Mouse (Mus musculus) induced T-regulatory cell, adult 2 months (primary cell): ENCODE data around the gene Rtl8c.
A peak's percentile ranks its signal among the peaks of the same experiment; 100 is the strongest.
"Not testable (repeated sequence)": the region's sequence is repeated elsewhere in the genome, so short reads cannot be mapped to it uniquely, and the experiment has no call there.

Experiments used
- DNase-seq: peaks from one replicate; pipeline ENCODE4 v3.0.0-alpha.2; 2012; ENCODE audit warnings: low read depth

Rtl8c gene

DNA sequence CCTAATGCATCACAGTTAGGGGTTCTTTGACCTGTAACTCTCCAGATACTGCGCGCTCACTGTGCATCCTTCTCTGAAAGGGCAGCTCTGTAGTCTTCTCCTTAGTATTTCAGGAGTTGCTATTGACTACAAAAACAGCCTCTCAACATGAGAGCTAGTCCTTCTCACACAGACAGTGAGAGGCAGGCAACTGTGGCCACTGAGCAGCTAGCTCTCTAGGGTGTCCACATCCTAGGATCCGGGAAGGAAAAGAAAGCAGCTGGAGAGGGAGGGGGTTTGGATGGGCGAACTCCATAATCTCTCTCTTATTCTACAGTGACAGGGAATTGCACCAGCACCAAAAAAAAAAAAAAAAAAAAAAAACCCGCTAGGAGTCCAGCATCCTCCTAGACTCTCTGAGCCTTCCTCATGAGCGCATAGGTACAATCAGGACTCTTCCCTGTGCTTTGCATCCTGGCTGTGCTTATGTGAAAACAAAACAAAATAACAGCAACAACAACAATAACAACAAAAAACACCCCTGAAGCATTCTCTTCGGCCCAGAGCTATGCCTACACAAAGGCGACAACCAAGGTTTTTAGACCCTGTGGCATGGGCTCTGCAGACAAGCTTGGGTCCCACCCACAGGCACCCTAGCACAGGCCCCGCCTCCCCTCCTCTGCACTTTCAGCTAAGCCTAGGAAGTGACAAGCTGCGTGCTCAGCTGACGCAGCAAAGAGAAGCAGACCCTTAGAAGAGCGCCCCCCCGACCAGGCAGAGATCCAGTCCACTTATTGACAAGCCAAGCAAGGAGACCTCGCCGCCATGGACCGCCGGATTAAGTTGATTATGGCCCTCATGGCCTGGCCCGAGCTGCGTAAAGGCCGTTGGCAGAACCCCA, at the start of gene Rtl8c:
Gene Rtl8c (plus strand): TSS at position 791 of the 880 bp plus-strand sequence.
- peak; percentile 64 for DNase-seq

- no peak for DNase-seq
Measured at GRCm38 (mm10) chrX:53579311-53579710, 28.5 kb upstream of the Rtl8c start.

- DNase-seq: not testable (repeated sequence)
Measured at GRCm38 (mm10) chrX:53581407-53581806, 26.4 kb upstream of the Rtl8c start.

DNA sequence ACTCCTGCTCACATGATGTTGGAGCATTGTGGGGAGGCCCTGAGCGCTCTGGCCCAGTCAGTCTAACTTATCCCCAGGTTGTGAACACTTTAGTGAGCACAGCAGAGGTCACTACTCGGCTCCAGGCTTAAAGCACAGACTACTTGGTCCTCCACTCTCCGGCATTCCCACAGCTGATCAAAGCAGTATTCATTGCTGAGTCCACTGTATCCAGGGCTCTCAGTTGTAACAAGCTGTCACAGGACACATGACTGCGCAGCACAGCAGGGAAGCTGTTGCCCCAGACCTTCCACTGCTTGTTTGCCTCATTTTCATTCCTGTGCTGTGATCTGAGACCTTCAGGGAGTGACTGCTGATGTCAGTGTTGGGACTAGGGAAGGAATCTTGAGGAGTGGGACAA, 24.4 kb upstream of the Rtl8c start:
- not testable (repeated sequence) for DNase-seq

DNA sequence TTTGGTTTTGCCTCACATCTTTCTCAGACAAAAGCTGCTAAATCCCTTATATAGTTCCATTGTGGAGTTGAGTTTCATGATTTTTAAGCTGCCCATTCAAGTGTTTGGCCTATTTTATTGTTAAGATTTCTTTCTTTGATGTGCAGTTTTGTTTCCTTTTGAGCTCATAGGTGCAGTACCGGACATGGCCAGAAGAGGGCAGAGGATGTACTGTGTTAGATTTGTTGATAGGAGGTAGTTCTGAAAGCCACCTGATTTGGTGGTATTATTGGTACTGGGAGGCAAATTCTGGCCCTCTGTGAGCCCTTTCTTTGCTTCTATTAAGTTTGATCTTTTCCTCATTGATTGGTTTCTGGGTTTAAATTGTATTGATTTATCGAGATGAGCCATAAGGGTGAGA, 7.8 kb upstream of the Rtl8c start:
- DNase-seq: peak; percentile 1

DNA sequence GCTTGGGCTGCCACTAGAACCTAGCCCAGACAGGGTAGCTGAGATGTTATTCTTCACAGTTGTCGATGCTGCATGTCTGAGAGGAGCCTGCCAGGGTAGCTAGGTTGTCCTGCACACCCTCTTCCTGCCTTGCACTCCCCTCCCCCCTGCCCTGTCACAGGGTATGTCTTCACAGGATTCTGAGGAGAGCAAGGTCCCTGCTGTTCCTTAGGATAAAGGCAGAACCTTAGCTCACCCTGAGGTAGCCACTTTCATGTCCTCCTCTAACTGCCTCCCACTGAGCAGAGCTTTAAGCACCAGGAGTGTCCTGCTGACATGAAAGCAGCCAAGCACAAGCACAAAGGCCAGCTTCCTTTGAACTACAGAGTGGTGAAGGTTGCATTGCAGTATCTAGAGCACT, 1.7 kb upstream of the Rtl8c start:
- DNase-seq: not testable (repeated sequence)

GRCm38 (mm10) chrX:53608122-53608813, 436 bp downstream of the Rtl8c start:
- peak; percentile 0 for DNase-seq

DNA sequence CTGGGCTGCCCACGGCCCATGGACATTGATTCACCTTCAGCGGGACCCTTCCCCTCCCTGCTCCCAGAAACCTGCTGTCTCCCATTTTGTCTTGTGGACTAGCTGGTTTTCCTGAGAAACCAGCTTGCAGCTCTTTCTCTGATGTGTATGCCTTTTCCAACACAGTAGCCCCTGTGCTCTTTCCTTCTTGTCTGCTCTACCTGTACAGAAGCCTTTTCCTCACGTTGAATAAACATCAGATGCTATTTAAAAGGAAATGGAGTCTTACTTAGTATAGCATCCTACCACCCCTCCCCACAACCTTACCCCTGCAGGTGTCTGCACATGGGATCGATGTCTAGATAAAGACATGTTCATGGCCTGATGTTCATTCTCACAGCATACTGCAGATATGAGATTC, 1.0 kb downstream of the Rtl8c start, which contains the start of gene Gm14597:
Gene Gm14597 (minus strand): TSS at position 101 of the 400 bp plus-strand sequence.
- not testable (repeated sequence) for DNase-seq

DNA sequence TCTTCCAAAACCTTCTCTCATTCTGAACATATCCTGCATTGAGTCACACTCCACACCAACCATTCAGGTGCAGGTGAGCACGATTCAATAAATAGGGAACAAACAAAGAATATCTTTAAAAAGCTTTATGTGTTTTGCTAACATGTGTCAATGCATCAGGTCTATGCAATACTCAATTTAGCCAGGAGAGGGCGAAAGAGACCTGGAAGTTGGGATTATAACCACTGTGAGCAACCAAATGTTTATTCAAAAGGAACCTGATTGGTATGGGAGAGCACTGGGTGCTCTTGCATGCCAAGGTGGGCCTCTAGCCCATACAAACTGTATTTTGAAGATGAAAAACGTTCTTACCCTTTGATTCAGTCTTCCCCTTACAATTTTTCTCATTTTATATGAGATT, 2.7 kb downstream of the Rtl8c start:
- peak; percentile 81 for DNase-seq

- not testable (repeated sequence) for DNase-seq
Measured at GRCm38 (mm10) chrX:53611395-53611794, 3.6 kb downstream of the Rtl8c start.

DNA sequence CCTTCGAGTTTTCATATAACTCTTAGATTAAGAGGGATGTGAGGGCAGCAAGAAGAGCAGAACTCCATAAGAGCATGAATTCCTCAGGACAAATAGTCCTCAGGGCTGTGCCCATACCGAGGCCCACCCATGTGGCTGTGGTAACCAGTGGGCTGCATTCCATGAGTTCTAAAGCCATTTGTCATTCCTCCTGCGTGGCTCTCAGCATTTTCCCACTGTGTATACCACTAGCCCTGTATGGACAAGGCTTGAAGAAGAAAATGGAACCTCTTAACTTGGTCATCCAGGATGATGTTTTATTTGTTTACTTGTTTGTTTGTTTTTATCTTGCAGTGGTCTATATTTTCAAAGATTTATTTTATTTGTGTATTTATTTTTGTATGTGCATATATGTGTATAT, 30.3 kb downstream of the Rtl8c start:
- DNase-seq: not testable (repeated sequence)

DNA sequence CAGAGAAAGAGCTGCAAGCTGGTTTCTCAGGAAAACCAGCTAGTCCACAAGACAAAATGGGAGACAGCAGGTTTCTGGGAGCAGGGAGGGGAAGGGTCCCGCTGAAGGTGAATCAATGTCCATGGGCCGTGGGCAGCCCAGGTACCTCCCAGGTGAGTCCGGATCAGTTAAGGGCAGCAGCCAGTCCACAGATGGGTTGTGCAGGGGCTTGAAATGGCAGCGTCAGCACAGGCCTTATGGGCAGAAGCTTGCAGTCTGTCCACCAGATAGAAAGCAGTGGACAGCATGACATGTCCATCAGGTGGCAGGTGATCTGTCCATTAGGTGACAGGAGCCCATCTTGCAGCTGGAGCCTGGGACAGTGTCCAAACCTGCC, 34.8 kb downstream of the Rtl8c start:
- not testable (repeated sequence) for DNase-seq

- peak; percentile 85 for DNase-seq
Measured at GRCm38 (mm10) chrX:53642980-53643961, 35.4 kb downstream of the Rtl8c start, which contains the start of gene Rtl8a. TSS of gene Rtl8a (minus strand) at chrX:53643682.

- no peak for DNase-seq
Measured at GRCm38 (mm10) chrX:53645885-53646284, 38.1 kb downstream of the Rtl8c start.

DNA sequence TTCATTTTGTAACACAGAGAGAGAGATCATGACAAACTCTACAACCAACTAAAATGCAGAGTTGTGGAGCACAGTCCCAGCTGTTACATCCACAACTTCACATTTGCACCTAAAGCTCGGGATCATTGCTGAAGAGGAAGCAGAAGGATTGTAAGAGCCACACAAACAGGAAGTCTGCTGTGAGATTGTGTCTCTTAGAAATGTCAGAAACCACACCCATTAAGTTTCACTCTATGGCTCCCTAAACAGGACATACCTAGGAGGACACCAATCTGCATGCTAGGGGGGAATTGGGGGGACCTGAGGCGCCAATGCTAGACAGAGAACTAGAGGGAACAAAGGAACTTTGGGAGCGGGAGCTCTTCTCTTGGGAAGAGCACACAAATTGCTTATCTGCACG, 45.1 kb downstream of the Rtl8c start:
- DNase-seq: peak; percentile 4
